Mouse (Mus musculus) urinary bladder, postnatal 10 days (tissue): Measurements from ENCODE around the gene Rbbp8nl.
"Not testable (repeated sequence)": the region's sequence is repeated elsewhere in the genome, so short reads cannot be mapped to it uniquely, and the experiment has no call there.

Experiments
- DNase-seq: peaks from one replicate; pipeline ENCODE4 v3.0.0; 2022; ENCODE audit warnings: low spot score

Gene Rbbp8nl

DNA sequence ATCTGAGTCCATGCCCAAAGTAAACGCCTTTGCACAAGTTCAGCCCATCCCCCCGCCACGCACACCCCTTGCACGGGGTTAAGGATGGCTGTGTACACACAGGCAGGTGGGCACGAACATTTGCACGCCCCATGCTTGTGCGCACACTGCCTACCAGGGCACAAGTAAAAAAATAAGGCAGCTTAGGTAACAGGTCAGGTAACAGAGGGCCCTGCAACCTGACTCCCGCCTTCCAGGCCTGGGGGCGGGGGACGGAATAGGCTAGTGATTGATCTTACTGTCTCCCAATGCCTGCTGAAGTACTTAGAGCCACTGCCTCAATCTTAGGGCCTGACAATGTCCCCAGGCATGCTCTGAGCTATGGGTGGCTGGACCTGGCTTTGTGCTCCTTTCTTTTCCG, 713 bp downstream of the Rbbp8nl start:
- DNase-seq = no peak

DNA sequence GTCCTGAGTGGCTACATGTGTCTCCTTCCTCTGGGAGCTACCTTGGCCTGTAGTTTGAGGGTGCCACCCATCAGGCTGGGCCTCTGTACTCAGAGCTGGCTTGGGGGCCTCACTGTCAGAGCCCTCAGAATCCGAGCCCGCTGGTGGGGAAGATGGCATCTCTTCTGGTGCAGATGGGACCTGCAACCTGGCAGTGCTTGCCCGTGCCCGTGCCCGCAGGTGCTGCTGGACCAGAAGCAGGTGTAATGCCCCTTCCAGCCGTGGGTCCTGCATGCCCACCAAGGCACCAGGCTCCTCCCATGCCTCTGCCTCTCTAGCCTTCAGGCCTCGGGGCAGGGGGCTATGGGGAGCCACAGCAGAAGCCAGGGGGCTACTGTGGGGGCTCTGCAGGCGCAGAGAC, 10.4 kb downstream of the Rbbp8nl start:
- DNase-seq = no peak

DNA sequence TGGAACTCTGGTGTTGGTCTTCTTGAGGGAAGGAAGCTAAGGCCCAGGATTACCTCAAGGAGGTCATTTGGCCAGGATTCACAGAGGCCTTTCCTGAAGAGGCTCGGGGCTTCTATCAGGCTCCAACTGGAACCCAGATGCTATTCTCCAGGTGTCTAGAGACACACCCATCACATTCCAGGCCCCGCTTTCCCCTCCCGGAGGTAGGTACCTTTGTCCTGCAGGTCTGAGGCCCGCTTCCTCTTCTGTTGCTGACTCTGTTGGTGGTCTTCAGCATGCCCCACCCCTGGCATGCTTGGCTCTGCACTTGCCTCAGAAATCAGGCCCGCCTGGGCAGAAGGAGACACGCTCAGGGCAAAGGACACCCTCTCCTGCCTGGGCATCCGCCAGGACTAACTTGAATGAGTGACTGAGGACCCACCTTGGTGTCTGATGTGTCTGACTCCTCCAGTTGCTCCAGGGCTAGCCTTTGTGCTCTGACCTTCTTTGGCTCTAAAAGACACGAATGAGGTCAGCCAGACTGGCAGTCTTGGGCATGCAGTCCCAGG, 11.8 kb downstream of the Rbbp8nl start:
- no peak for DNase-seq

DNA sequence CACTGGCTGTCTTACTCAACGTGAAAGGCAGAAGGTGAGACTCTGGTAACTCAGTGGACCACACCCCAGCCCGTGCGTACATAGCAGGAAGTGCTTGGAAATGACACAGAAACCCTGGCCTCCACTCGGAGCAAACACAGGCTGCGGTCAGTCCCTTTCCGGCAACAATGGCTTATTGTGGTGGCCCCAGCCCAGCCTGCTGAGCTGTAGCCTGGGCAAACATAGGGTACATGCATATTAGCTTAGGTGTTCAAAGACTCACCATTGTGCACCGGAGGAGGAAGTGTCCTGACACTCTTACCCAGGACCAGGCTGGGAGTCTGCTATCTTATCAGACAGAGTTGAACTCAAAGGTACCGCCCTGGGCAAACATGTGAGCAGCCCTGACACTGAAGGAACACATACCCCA, 12.8 kb downstream of the Rbbp8nl start:
- no peak for DNase-seq

DNA sequence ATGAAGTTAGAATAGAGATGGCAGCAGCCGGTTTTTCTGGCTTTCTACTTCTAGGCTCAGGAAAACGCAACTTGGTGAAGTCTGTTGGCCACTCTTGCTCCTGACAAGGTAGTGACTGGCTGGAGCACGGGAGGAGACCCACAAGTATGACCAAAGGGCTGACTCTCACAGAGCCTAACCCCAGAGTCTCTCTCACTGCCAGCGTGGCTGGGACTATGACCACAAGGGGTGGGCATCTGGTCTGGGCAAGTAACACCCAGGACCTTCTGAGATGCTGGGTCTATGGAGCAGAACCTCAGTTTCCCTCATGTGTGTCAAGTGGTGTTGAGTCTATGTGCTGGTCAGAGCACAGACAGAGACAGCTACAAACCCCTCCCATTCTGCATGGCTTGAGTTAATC, 13.3 kb downstream of the Rbbp8nl start:
- no peak for DNase-seq

DNA sequence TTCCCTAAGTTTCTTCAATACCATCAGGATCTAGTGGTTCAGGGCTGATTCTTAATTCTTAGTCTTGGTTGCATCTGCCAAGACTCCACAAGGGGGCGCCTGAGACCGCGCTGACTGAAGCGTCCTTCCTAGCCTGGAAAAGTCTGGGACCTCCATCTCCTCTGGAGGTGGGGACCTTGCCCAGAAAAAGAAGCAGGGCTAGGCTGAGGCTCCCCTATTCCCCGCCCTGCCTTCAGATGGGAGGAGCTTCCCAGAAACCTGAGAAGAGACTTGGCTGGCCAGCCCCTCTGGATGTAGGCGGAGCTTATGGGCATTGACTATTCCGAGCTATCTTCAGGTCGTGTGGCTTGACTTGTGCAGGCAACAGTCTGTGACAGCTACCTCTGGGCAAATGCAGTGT, 13.8 kb downstream of the Rbbp8nl start:
- peak; percentile 54 for DNase-seq

DNA sequence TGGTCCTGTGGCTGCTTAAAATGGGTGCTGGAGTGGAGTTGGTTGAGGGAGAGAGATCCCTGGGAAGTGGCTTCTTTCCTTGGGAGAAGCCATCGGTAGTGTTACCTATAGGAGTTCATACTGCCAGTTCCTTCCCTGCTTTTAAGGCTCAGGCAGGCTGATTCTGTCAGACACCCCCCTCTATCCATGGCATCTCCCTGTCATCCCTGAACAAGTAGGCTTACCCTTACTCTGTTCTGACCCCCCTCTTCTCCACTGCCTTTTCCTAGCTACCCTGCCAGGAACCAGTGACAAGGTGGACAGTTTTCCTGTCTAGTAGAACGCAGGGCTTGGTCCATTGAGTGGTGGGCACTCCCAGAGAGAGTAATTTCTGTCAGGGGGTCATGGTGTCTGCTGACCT, 15.2 kb downstream of the Rbbp8nl start:
- no peak for DNase-seq

DNA sequence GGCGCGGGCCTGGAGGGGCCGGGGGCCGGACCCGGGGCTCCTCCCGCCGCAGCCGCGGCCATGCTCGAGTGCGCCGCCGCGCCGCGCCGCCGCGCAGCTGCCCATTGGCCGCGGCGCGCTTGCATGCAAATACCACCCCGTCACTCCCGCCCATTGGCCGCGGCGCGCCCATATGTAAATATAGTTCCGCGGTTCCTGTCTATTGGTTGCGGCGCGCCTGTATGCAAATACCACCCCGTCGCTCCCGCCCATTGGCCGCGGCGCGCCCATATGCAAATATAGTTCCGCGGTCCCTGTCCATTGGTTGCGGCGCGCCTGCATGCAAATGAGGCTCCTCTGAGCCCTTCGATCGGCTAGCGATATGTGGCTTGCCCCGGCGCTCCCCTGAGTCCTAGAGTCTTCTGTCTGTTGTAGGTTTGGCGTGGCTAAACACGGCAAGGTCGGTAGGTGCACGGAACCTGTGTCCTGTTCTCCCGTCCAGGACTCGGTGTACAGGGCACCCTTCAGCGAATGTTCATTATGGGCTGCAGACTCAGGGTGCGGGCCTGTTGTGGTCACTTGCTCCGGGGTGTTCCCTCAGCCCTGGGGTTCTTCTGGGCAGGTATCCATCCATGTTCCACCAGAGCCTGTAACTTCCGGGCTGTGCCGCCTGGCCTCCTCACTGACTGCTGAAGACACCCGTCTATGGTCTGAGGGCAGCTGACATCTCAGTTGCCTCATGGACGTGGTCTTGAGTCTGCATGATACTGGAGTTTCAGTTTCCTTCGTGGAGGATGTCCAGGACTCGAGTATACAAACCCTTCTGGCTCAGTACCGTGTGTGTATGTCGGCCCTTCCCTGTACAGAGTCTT, 16.1 kb downstream of the Rbbp8nl start, which contains the start of gene Cables2:
Gene Cables2, minus strand, starts transcription at position 103 of the 851 bp plus-strand sequence.
- DNase-seq = peak; percentile 68

DNA sequence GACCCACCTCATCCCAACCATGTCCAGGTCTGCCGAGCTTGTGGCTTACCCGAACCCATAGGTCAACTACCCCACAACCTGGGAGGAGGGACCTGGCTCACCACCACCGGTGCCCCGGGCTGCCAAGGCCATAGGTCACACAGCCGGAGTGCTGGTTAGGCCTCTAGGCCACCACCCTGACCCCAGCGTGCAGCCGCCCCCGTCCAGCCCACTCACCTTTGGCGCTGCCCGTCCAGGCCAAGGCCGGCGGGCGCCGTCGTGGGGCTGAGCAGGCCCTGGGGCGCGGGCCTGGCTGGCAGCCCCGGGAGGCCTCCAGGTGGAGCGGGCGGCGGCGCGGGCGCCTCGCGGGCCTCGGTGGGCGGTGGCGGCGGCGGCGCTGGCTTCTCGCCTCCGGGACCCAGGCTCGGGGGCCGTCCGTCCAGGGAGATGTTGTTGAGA, 16.8 kb downstream of the Rbbp8nl start:
- no peak for DNase-seq

DNA sequence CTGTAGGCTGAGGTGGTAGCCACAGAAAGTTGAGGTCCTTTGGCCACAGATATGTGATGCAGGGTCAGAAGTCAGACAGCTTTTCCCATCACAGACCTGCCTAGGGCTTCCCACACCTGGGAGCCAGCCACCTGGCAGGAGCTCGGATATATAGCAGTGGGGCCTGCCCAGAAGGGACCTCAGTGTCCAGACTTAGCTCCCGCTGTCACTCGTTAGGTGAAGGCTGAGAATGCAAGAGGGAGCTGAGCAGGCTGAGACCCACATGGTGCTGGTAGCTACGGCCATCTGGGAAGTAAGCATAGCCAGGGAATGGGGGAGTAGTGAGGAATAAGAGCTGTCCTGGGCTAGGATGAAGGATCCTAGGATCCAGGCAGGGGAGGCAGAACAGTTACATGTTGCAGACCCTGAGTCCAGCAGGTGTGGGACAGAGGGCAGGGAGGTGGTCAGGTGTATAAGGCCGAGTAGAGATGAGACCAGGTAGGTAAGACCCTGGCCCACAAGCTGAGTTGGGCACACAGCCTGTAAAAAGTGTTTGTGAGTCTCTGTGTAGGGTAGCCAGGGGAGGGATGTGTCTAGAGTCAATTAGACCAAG, 17.8 kb downstream of the Rbbp8nl start:
- no peak for DNase-seq

DNA sequence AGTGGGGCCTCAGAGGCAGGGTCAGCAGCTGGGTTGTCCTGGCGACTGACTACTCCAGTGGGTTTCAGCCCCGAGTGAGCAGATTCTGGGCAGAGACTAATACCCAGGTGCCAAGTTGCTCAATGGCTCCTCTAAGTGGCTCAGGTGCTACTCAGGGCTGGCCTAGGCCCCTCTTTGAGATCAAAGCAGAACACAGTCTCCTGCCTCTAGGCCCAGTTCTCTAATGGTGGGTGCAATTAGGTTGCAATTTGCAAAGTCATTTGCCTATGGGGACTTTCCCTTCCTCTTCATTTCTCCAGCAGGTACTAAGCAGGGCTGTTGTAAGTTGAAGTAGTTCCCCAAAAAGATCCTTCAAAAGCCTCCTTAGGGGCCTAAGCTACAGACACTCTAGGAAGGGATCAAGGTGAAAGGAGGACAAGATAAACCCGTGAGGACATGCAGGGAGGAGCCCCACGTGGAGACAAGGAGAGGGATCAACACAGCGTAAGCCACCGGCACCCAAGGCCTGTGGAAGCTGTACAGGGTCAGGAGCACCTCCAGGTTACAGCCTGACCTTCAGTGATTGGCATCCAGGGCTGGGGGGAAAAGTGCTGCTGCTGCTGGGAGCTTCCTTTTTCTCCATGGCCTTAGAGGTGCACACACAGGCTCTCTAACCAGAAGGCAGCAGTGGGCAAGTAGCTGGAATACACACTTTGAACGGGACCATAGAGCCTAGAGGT, 19.0 kb downstream of the Rbbp8nl start:
- no peak for DNase-seq

DNA sequence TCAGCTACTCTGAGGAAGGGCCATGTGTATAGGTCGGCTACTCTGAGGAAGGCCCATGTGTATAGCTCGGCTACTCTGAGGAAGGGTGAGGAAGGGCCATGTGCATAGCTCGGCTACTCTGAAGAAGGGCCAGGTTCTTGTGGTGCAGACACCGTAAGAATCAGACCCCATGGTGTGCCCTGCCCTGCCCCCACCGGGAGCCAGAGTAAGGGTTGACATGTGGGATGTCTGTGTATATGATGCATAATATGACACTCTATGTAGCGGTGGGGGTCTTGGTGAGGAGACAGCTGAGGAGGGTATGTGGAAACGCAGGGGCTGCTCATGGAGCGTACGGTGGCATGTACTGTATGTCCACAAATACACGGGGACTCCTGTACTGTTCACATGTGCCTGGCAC, 20.4 kb downstream of the Rbbp8nl start:
- no peak for DNase-seq

DNA sequence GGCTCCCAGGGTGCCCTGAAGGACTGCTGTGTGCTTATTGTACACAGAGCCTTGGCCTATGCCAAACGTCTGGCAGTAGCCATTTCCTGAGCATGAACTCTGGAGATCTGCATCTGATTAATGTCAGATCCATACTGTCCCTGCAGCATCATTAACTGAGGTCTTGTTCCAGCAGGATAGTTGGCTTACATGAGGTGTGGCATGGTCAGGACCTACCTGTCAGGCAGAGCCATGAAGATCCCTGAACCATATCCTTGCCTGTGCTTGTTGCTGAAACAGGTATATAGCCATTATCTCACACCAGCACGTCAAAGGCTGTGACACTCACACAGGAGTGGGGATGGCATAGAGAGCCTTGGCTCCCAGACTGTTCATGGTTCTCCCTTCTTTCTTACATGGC, 21.7 kb downstream of the Rbbp8nl start:
- no peak for DNase-seq

DNA sequence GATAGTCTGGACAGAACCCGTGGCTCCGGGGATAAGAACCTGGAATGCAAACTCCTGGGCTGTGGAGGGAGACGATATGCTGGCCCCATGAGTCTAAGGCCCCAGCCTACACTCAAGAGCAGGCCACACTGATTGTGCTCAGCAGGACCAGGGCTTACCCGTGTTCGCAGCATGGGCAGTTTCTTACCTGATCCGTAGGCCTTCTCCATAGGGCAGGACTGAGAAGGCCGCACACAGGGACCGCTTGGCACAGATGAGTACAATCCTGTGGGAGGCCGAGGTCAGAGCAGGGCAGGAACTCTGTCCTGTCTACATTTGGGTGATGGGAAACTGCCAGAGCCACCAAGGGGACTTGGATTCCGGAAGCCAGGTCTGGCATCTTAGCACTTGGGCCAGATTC, 26.8 kb downstream of the Rbbp8nl start:
- no peak for DNase-seq

DNA sequence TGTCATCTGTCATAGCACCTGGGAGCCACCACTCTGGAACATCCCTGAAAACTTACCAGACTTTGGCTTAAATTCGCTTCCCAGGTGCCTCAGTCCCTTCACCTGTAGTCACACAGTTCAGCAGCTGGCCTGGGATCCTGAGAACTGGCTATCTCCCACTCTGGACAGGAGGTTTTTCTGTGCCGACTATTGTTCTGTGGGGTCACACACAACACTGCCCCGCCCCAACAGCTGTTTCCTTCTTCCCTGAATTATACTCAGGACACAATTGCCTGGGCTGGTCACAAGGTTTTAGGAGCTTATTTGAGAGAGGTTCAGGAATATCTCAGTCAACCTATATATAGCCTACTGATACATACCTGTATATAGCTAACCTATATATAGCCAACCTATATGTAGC, 27.2 kb downstream of the Rbbp8nl start:
- no peak for DNase-seq

DNA sequence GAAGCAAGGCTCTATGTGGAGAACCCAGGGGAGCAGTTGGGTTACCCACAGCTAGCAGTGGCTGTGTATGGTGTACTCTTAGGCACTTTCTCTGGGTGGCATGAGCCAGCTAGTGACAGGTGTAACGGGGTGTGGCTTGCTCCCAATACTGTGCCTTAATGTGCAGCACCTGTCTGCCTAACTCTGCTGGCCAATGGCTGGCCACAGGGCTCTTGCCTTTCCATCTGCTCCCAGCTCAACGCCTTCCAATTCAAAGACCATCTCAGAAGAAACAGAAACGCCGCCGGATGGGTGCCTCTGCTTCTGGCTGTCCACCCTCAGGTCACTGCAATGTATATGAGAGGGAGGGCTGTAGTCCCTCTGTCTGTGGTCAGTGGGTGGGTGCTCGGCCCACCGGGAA, 27.8 kb downstream of the Rbbp8nl start:
- no peak for DNase-seq

DNA sequence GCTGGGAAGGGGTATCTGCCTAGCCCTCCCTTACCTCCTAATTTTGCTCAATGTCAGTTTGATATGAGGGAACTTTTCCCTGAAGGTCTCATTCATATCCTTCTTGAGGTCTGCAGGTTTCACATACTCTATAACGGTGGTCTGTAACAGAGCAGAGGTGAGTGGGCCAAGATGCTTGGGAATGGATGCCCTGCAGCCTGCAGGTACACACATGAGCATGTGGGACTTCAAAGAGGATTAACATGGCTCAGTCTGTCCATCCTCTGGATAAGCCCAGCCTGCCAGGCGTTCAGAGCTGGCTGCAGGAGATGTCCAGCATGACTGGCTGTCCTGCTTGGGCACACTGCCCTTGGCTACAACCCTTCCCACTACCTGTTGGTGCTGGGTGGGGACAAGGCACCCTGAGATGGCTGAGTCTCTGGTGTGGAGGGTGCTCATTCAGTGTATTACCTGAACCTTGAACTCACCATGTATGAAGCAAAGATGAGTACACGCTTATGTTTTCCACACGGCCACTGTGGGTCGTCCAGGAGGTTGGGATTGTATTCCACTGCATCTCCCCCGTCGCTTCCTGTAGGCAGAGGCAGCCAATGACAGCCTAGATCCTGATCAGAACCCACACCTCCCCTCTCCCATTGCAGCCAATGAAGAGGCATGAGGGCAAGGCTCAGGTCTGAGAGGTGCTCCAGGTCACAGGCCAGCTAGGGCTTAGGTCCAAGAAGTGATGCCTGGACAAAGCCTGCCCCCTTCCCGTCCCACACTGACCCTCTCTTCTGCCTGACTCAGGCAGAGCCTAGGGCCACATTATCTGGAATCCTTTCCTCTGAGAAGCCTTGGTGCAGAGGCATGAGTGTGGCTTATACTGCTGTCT, 28.8 kb downstream of the Rbbp8nl start:
- no peak for DNase-seq

DNA sequence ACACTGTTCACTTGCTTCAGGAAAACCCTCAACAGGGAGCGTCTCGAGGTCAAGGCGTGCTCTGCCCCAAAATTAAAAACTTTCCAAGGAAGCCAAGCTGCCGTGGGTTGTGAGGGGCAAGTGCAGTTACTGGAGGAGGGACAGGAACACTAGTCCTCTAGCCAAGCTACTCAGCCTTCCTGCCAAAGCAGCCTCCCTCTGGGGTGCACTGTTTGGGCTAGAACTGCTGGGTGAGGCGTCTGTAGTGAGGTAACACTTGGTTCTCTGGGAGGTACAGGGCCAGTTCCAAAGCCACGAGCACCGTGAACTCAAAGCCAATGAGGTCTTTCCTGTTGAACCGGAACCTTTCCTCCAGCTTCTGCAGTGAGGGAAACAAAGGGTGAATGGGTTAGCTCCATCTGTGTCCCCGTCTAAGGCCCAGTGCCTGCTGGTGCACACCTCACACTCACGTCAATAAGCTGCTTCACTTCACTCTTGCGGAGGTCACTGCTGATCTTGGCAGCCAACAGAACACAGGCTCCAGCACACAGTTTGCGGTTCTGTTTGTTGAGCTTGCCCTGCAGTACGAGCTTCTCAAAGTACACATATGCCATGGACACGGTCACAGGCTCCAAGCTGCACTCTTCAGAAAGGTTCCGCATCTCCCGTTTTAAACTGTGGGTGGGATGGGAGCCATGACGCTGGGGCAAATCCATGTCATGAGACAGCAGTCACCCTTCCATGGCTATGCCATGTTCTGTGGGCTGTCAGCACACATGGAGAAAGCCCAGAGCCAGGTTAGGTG, 29.7 kb downstream of the Rbbp8nl start:
- DNase-seq = not testable (repeated sequence)

DNA sequence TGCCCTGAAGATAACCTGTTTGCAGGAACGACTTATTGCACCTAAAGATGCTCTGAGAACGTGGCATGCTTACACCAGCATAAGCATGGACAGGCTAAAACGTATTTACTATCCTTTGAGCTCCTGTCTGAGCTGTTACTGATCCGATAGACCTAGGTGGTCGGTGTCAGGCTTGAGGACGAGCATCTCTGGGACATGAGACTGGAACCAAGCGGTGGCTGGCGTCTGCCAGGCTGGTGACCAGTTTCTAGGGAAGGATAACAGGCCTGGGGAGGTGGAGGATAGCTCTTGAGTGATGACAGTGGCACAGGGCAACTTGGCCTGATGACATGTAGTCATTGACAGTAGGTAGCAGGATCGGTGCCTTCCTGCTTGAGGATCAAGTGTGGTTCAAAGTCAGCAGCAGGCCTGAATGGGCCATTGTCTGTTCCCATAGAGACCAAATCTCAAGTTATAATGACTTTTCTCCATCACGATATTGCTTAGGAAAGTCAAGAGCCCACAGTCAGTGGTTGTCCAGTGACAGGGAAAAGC, 30.7 kb downstream of the Rbbp8nl start:
- DNase-seq = not testable (repeated sequence)
